In the genomic region with DNA sequence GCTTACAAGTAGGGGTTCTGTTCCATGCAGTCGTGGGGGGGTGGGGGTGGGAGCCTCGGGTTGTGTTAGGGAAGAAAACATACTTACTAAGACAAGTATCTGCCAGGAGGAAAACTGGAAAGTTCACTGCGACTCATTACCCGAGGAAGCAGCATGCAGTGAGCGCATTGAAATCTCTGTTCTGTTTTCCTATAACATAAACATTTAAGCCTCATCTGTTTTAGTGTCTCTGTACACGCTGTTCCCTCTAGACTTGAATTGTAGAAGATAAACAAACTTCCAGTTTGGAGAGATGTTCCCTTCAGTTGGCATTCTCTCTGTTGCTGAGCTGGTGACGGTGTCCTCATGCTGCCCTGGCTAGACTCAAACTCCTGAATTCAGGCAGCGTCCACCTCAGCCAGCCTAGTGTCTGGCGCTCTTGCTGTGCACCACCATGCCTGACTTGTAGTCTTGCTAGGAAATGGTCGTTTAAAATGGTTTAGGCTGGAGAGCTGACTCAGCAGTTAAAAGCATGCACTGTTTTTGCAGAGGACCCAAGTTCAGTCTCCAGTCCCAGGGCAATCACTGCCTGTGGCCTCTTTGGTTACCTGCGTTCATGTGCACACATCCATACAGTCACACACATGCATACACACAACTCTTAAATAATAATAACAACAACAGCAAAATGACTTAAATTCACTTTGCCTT, we compare ENCODE assay signal across 11 mouse cellular contexts.
DNase-seq lines count a peak whose midpoint lies in the region; ATAC-seq and TF ChIP-seq lines count a peak whose summit lies in the region.
"Had no signal": no experiment of that assay in that cellular context is flagged by ENCODE, and none has a peak within 500 bp of the region (broad histone marks: within the 10 kb centered on the region; RNA-seq: fewer than 3 reads in every experiment).

No protein-coding gene starts in this region.

- H3K4me2 ChIP-seq in forebrain, embryonic 15.5 days (replicated peaks): no peak overlapping the region

- no peak for TF ChIP-seq CTCF in layer of hippocampus, adult 2 months (conservative IDR thresholded peaks at IDR 0.05)

- H3K9ac ChIP-seq in forebrain, embryonic 15.5 days (replicated peaks): no peak overlapping the region

- no peaks in the 10 kb centered on the region for H3K27me3 ChIP-seq in embryonic facial prominence, embryonic 10.5 days (replicated peaks; ENCODE audit: low read depth, poor library complexity, severe bottlenecking)
- H3K27me3 ChIP-seq in forebrain, embryonic 15.5 days: no peaks in the 10 kb centered on the region
- H3K27me3 ChIP-seq: Patski had no signal

- peaks cover 63% of the 10 kb centered on the region for H3K36me3 ChIP-seq in embryonic facial prominence, embryonic 10.5 days (replicated peaks)
- H3K36me3 ChIP-seq in forebrain, embryonic 15.5 days: peaks cover 21% of the 10 kb centered on the region

- H3K9me3 ChIP-seq in embryonic facial prominence, embryonic 10.5 days: peaks cover 3% of the 10 kb centered on the region
- H3K9me3 ChIP-seq in forebrain, embryonic 15.5 days: no peaks in the 10 kb centered on the region

- H3K4me1 ChIP-seq in embryonic facial prominence, embryonic 10.5 days: peaks cover 55% of the 10 kb centered on the region
- H3K4me1 ChIP-seq in forebrain, embryonic 15.5 days: peaks cover 33% of the 10 kb centered on the region

- DNase-seq in layer of hippocampus, adult 2 months (ENCODE audit: low spot score in 2 of 2): no peak
- no peak for DNase-seq in layer of hippocampus, postnatal 25 days (ENCODE audit: extremely low spot score in 1 of 2, low spot score in 1 of 2)
- no peak for DNase-seq in embryonic facial prominence, embryonic 10.5 days (ENCODE audit: low spot score)
- peak; percentile 23 for DNase-seq in lung, postnatal 36 days
- DNase-seq in kidney, postnatal 14 days: no peak
- no peak for DNase-seq in right cerebral cortex, postnatal 14 days
- DNase-seq in cerebellum, adult 11 months: no peak
- DNase-seq: adrenal gland, postnatal 36 days; gastrocnemius, postnatal 14 days had no signal

- H3K27ac ChIP-seq in layer of hippocampus, adult 2 months: peak overlapping the region; percentile 81
- H3K27ac ChIP-seq in embryonic facial prominence, embryonic 10.5 days (replicated peaks): peak overlapping the region; percentile 80
- H3K27ac ChIP-seq in forebrain, embryonic 15.5 days (replicated peaks): peak overlapping the region; percentile 74

- ATAC-seq in forebrain, embryonic 15.5 days (replicated peaks): no peak

- WGBS in embryonic facial prominence, embryonic 10.5 days: 81% methylated on average over 11 of the region's 11 CpGs
- 72% methylated on average over 11 of the region's 11 CpGs for WGBS in forebrain, embryonic 15.5 days

- no peak overlapping the region for H3K4me3 ChIP-seq in layer of hippocampus, adult 2 months
- no peak overlapping the region for H3K4me3 ChIP-seq in embryonic facial prominence, embryonic 10.5 days
- H3K4me3 ChIP-seq in forebrain, embryonic 15.5 days: no peak overlapping the region
